Mouse (Mus musculus) adipocyte (in vitro differentiated cells): ENCODE measurements around the gene Cnmd.

Experiments
- DNase-seq: peaks from one replicate; pipeline ENCODE4 v3.0.0-alpha.2; 2016; ENCODE audit warnings: low spot score

Gene Cnmd

DNA sequence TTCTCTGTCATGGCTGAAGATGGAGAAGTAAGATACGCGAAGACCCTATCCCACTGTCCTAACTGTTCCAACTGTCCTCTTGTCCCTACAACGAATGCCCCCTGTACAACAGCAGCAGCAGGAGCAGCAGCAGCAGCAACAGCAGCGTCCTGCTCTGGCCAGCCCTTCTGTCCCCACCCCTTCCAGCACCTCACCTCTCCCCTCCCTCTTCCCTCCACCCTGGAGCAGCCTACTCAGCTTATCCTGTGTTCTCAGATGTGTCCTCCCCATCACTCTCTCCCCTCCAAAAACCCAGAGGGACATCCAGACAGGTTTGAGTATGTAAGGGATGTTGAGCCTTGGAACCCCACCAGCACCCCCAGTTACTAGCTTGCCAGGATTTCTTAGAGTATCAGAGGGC, at the start of gene Cnmd:
Cnmd (minus strand) TSS at position 170 of the 400 bp plus-strand sequence.
- no peak for DNase-seq

GRCm38 (mm10) chr14:79711301-79711700, 49.3 kb upstream of the Cnmd start:
- DNase-seq: no peak

GRCm38 (mm10) chr14:79703523-79704172, 41.7 kb upstream of the Cnmd start:
- no peak for DNase-seq

- DNase-seq: no peak
These were observed 39.6 kb upstream of the Cnmd start for GRCm38 (mm10) chr14:79701606-79702005.

GRCm38 (mm10) chr14:79701054-79701453, 39.1 kb upstream of the Cnmd start:
- DNase-seq: no peak

DNA sequence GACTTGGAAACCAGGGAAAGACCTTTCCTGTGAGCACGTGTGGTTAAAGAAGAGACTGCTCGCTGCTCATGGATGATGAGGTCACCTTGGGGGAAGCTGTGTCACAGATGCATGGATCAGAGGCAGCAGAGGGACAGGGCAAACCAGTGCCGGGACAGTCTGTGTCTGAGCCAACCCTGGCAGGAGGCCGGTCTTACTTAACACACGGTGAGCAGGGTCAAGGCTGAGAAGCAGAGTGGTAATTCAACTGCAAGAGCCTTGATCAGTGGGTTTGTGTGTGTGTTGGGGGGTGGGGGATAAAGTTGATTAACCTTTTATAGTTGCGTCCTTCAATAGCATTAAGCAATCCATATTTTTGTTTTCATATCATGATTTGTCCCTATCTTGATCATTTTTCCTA, 37.4 kb upstream of the Cnmd start:
- no peak for DNase-seq

DNA sequence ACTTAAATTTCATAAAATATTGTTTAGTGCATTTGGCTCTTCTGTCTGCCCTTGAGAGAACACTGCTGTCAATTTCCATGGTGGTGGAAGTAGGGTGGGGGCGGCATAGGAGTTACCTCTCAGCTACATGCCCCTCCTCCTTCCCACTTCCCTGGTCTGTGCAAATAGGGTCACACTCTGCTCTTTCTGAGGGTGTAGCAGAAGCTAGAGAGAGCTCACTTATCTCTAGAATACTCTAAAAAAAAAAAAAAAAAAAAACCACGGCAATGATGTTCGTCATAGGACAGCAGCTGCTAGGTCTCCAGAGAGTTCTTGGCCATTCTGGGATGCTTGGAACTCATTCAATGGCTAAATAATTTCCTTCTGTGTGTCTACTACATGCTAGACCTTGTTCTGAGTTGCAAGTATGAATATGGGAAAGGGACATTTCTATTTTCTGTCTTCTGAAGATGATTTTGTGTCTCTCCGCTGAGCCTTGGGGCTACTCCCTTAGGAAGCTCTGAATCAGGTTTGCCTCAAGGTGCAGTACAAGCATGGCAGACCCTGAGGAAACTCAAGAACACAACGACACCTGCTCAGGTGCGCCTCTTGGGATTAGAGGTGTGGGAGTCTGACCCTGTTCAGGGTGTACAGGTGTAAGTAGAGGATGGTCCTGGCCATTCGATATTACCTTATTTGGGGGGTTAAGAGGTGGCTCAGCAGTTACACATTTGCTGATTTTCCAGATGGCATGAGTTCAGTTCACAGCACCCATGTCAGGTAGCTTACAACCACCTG, 28.3 kb upstream of the Cnmd start:
- DNase-seq: no peak

DNA sequence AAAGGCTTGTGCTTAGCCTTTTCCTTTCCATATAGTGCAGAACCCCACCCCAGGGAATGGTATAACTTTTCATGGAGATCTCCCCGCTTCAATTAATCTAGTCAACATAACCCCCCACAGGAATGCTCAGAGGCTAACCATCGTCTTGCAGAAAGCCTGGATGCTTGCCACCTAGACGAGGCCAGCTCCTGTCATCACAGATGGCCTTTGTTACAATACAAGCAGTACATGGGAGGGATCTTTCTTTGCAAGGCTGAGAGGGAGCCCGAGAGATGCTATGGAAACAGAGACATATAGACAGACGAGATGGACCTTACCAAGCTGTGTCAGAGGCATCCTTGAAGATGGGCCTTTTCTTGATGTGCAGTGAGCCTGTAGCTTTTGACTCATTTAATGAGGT, 18.7 kb upstream of the Cnmd start:
- no peak for DNase-seq

DNA sequence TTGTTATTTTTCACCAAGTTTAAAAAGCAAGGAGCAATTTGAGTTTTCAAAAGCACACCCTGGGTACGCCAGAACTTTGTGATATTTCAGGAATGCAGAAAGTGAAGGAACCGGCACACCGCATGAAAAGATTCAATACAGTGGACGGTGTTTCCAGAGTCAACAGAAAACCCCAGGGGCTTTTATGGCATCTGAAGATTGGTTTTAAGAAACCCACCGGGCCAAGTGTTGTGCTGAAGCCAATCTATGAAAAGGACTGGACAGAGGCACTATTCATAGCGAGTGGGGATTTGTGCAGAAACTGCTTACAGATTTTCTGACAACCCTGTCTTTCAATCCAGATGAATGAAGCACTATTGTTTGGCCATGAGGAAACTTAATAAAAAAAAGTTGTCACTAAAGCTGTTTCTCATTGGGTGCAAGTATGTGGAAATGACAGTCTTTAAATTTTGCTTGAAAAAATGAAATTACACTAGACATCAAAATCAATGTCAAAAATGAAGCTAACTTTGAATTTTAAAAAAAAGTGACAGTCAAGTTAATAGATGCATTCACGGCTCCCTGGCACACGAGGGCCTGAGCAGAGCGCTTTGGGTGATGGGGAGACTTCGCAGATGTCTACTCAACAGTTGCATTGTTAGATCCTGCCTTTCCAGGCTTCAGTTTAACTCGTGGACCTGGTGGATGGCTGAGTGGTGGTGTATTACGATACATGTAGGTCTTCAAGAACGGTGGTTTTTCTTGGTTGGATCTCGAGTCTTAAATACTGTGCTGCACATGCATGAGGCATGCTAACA, 16.1 kb upstream of the Cnmd start:
- DNase-seq: no peak

GRCm38 (mm10) chr14:79677108-79677753, 15.3 kb upstream of the Cnmd start:
- peak; percentile 16 for DNase-seq

DNA sequence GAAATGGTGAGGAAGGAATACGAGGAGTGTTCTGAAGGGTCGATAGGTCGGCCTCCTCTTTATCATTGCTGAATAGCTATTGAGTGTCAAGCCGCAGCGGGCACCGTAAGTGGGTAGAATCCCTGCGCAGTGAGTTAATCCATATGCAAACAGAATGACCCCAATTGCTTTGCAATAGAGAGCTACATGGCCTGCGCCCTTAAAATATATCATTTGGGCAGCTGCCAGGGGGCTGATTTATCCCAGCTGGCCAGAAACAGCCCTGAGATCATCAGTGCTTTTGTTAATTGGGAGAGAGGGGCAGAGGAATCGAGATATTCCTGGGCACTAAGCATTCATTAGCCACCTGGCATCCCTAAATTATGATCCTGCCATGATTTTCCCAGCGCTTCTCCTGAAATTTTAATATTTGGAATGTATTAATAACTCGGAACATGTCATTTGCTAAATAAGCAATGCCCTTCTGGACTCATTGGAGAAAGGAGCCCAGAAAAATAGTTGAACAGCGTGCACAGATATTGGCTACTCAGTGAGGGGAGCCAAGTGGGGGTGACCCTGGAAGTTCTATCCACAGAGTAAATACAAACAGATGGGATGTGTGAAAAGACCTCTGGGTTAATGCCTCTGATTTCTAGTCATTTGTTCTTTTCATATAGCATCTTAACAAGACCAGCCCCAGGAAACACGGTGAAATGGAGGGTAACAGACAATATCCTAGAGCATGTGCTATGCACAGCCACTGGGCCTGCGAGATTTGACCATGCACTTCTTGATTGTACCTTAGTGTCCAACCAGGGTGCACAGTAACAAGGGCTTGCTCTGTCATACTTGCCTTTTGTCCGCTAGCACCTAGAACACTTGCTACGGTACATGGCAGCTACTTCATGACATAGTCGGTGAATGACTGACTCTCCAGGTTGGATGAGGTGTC, 11.4 kb upstream of the Cnmd start:
- no peak for DNase-seq

DNA sequence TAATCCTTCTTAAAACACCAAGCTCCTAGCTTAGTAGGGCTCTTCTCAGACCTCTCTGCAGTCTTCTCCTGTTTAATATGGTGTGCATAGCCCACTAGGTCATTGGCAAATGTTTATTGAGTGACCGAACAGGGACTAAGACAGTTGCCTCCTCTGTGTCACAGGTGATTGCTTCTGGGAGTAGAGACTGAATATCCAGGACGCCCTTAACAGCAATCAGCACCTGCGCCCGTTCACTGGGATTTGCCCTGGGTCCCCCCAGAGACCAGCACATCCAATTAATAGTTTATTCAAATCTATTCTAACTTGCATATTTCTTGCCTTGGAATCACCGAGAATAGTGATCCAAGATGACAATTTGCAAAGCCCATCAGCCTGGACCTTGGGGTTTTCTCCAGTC, 10.6 kb upstream of the Cnmd start:
- DNase-seq: no peak

DNA sequence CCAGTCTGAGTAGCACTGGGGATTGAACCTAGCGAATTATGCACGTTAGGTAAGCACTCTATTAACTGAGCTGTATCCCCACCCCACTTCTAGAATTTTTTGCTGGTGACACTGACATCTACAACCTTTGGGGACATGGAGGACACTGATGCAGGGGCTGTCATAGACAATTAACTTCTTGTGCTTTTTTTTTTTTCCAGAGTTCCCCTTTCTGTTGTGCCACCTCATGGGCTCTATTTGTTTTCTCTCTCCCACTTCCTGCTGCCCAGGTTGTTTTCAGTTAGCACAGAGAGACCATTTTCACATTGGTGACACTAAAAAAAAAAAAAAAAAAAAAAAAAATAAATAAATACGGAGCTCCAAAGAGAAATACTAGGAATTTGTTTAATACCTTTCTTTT, 9.0 kb upstream of the Cnmd start:
- no peak for DNase-seq

GRCm38 (mm10) chr14:79661005-79661917, 709 bp downstream of the Cnmd start:
- peak; percentile 28 for DNase-seq

GRCm38 (mm10) chr14:79660467-79660866, 1.5 kb downstream of the Cnmd start:
- DNase-seq: no peak

DNA sequence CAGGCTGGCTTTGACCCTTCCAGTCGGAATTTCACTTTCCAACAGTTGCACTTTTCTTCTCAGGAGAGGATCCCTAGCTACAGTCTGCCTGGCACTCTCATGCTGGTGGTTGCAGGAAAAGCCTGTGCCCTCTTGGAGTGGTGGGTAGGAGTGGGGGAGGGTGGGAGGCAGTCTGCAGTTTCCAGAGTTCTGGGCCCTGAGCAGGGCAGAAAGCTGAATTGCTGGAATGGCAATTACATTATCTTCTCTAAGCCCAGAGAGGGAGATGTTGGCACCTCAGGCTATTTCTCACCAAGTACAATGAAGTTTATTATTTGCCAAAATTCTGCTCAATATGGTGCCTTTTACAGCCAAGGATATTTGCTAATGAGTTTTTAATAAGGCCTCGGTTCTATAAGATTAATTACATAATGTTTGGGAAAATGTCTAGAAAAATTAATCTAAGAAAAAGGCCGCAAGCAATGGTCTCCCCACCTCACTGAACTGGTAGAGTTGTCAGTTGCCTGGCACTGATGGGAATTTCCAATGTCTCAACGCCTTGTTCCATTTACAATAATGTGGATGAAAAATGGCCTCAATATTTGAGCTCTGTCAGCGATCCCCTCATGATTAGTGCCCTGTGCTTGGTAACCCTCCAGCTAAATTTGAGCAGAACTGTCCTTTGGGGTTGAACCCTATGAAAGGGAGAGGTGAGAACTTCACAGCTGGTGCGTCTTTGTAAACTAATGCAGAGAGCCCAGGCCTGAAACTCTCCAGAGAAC, 3.0 kb downstream of the Cnmd start:
- DNase-seq: no peak

DNA sequence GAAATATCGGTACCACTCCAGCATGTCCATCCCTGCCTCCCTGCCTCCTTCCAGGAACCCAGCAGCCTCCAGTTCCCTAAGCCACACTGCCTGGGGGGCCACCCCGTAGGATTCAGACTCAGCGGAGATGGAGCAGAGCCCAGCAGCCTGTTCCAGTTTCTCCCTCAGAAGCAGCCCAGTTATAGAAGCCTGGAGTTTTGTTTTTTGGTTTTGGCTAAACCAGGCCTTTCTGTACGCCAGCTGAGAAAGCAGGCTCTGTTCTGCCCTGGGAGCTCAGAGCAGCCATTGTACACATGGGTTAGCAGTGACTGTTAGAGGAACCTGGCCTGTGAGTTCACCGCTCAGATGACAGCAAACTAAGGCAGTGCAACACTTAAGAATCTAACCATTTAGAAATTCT, 3.7 kb downstream of the Cnmd start:
- DNase-seq: no peak

- DNase-seq: no peak
These were observed 9.3 kb downstream of the Cnmd start for GRCm38 (mm10) chr14:79652654-79653053.

- DNase-seq: no peak
These were observed 12.3 kb downstream of the Cnmd start for GRCm38 (mm10) chr14:79649680-79650079.
